16 mouse cellular contexts compared by ENCODE assay signal in genomic region chr3:52383351-52383750, GRCm38 (mm10).
DNase-seq lines count a peak whose midpoint lies in the region; ATAC-seq lines count a peak whose summit lies in the region.
"Had no signal": no experiment of that assay in that cellular context is flagged by ENCODE, and none has a peak within 500 bp of the region (broad histone marks: within the 10 kb centered on the region; RNA-seq: fewer than 3 reads in every experiment).

No protein-coding gene starts in this region.

- no peak overlapping the region for H3K4me3 ChIP-seq in kidney, embryonic 16.5 days (ENCODE audit: low read length)
- H3K4me3 ChIP-seq in hindbrain, embryonic 16.5 days (ENCODE audit: low read length): no peak overlapping the region
- H3K4me3 ChIP-seq: embryonic facial prominence, embryonic 10.5 days; hindbrain, embryonic 13.5 days; limb, embryonic 15.5 days; megakaryocyte, embryonic 14.5 days had no signal

- H3K4me2 ChIP-seq in kidney, embryonic 16.5 days (replicated peaks; ENCODE audit: low read depth, low read length): no peak overlapping the region
- H3K4me2 ChIP-seq in hindbrain, embryonic 16.5 days (ENCODE audit: low read length): no peak overlapping the region
- H3K4me2 ChIP-seq: hindbrain, embryonic 13.5 days; limb, embryonic 15.5 days had no signal

- H3K9me3 ChIP-seq in kidney, embryonic 16.5 days (ENCODE audit: low read length): no peaks in the 10 kb centered on the region
- H3K9me3 ChIP-seq in hindbrain, embryonic 16.5 days (ENCODE audit: control insufficient read depth, low read length): no peaks in the 10 kb centered on the region
- H3K9me3 ChIP-seq: embryonic facial prominence, embryonic 10.5 days; hindbrain, embryonic 13.5 days; limb, embryonic 15.5 days; megakaryocyte, embryonic 14.5 days had no signal

- 83% methylated on average over 7 of the region's 7 CpGs for WGBS in kidney, embryonic 16.5 days
- 77% methylated on average over 7 of the region's 7 CpGs for WGBS in hindbrain, embryonic 16.5 days

- no peak overlapping the region for H3K27ac ChIP-seq in kidney, embryonic 16.5 days (ENCODE audit: low read length)
- no peak overlapping the region for H3K27ac ChIP-seq in hindbrain, embryonic 16.5 days (ENCODE audit: low read depth, low read length)
- H3K27ac ChIP-seq: embryonic facial prominence, embryonic 10.5 days; hindbrain, embryonic 13.5 days; limb, embryonic 15.5 days had no signal

- intact Hi-C loops in heart, postnatal 36 days (cut with DNase I): no loop called here

- no peak for ATAC-seq in kidney, embryonic 16.5 days (ENCODE audit: low FRiP score, low TSS enrichment)
- ATAC-seq in hindbrain, embryonic 16.5 days: no peak

- H3K9ac ChIP-seq in kidney, embryonic 16.5 days (replicated peaks; ENCODE audit: low read length): no peak overlapping the region
- H3K9ac ChIP-seq in hindbrain, embryonic 16.5 days (ENCODE audit: low read depth, low read length): no peak overlapping the region
- H3K9ac ChIP-seq: hindbrain, embryonic 13.5 days; limb, embryonic 15.5 days had no signal

- H3K27me3 ChIP-seq in kidney, embryonic 16.5 days (ENCODE audit: insufficient read depth, low read length): no peaks in the 10 kb centered on the region
- no peaks in the 10 kb centered on the region for H3K27me3 ChIP-seq in hindbrain, embryonic 16.5 days (replicated peaks; ENCODE audit: control insufficient read depth, insufficient read depth, low read length)
- H3K27me3 ChIP-seq: hindbrain, embryonic 13.5 days; limb, embryonic 15.5 days had no signal

- peak; percentile 34 for DNase-seq in heart, adult 8-10 months (ENCODE audit: low spot score)
- no peak for DNase-seq in heart, postnatal 36 days
- DNase-seq in kidney, adult 8-10 months: peak; percentile 25 to 52
- peak; percentile 36 for DNase-seq in kidney, postnatal 10 days
- no peak for DNase-seq in urinary bladder, postnatal 36 days (ENCODE audit: low spot score in 2 of 2)
- DNase-seq: B cell, adult 2 months; cerebellum, adult 9-10 months; lung, postnatal 14 days; midbrain, embryonic 14.5 days; thymus, postnatal 25 days had no signal

- H3K36me3 ChIP-seq in kidney, embryonic 16.5 days (ENCODE audit: insufficient read depth, low read length): no peaks in the 10 kb centered on the region
- H3K36me3 ChIP-seq in hindbrain, embryonic 16.5 days (ENCODE audit: control insufficient read depth, insufficient read depth, low read length): no peaks in the 10 kb centered on the region
- H3K36me3 ChIP-seq: embryonic facial prominence, embryonic 10.5 days; hindbrain, embryonic 13.5 days; limb, embryonic 15.5 days had no signal

- H3K4me1 ChIP-seq in kidney, embryonic 16.5 days (ENCODE audit: insufficient read depth, low read length): no peaks in the 10 kb centered on the region
- H3K4me1 ChIP-seq in hindbrain, embryonic 16.5 days (ENCODE audit: control insufficient read depth, insufficient read depth, low read depth, low read length): no peaks in the 10 kb centered on the region
- H3K4me1 ChIP-seq: hindbrain, embryonic 13.5 days; megakaryocyte, embryonic 14.5 days had no signal

Comparison
In these comparisons a context has a peak if more than half of its experiments do, and no peak if none do; other contexts are left out.
1. DNase-seq: peak in heart, adult 8-10 months (single experiment), kidney, adult 8-10 months (2 of 2) and kidney, postnatal 10 days (single experiment); none in heart, postnatal 36 days (0 of 2) and urinary bladder, postnatal 36 days (0 of 2).